Mouse (Mus musculus) granulocyte monocyte progenitor cell, adult 5-6 weeks (primary cell): Measurements from ENCODE around the gene Gm9887. TPM values are rescaled to one million over a fixed set of nuclear protein-coding genes. Genes with fewer than 3 reads are reported as not detected.
A peak's percentile ranks its signal among the peaks of the same experiment; 100 is the strongest.
"Not testable (repeated sequence)": the region's sequence is repeated elsewhere in the genome, so short reads cannot be mapped to it uniquely, and the experiment has no call there.

Source experiments
- ATAC-seq: replicated peaks from 2 replicates; pipeline ENCODE4 v1.8.0; 2016; ENCODE audit warnings: mild to moderate bottlenecking, moderate TSS enrichment, inconsistent platforms; ENCODE audit not compliant: poor library complexity, severe bottlenecking
- total RNA-seq, 2 experiments: library from RNA; stranded (forward) in 1 of 2; stranded (reverse) in 1 of 2; fragments of 200-712, 200-1000 nt in 1 of 2; fragments of >200 nt in 1 of 2; fragmentation: Nextera tagmentation in 1 of 2; gene quantifications; 2 replicates each; pipeline ENCODE4 v1.2.3; 2014 to 2017

Gene Gm9887
- total RNA-seq, 2 experiments from 2014 or later, result not detected

DNA sequence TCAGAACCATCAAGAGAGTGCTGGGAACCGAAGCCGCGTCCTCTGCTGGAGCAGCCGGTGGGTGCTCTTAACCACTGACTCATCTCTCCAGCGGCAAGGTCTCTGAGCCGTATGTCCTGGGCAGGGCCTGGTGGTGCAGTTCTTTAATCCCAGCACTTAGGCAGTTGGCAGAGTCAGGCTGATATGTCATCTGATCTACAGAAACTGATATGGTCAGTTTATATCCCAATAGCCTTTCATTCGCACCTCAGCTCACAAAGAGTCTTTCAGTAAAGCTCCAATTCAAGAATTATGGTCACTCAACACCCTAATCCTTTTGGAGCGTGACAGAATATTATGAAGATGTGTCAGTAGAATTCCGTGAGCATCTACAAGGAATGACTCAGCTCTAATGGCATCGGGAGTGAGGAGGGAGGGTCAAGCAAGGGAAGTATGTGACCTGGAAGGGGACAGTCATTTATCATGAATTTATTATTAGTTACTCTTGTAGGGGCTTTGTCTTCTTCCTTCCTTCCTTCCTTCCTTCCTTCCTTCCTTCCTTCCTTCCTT is 16.1 kb upstream of the Gm9887 start:
- ATAC-seq, result no peak

DNA sequence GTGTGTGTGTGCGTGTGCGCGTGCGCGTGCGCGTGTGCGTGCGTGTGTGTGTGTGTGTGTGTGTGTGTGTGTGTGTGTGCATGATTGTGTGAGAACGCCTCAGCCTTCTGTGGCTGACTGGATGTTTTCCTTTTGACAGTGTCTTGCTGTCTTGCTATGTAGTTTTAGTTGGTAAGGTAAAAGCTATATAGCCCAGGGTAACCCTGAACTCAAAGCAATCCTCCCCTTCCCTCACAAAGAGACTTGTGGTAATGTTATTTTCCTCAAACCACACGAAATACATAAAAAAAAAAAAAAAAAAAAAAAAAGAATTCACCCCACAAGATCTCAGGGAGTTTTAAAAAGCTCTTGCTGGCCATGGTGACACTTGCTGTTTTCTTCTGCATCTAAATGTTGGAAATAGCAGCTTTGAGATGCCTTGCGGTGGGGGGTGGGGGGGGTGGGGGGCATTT is 14.0 kb upstream of the Gm9887 start:
- ATAC-seq, result not testable (repeated sequence)

DNA sequence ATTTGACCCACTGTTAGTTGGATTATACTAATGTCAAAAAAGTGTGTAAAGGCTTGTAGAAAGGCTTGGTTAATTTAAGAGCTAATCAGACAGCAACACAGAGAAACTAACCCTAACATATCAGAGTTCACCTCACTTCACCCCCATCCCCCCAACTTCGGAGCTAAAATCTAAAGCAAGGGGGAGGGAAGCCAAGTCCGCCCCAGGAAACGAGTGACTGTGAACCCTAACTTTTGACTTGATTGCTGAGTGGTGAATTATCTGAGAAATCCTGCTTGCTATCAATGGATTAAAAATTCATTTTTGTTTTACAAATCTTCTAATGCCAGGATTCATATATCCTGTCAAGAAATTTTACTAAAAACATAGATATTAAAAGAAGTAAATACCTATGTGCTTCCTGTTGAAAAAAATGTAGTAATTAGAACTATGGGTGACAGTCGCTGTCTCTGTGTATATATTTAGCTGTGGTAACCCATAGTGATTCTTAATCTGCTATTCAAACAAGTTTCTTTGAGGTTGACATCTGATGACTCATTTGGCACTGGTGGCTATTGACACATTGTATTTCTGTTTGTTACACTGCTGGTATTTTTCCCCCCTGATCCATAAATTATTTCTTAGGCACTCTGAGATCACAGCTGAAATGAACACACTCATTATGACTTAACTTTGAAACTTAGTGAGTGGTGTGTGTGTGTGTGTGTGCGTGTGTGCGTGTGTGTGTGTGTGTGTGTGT is 13.5 kb upstream of the Gm9887 start:
- ATAC-seq, result peak; percentile 48

DNA sequence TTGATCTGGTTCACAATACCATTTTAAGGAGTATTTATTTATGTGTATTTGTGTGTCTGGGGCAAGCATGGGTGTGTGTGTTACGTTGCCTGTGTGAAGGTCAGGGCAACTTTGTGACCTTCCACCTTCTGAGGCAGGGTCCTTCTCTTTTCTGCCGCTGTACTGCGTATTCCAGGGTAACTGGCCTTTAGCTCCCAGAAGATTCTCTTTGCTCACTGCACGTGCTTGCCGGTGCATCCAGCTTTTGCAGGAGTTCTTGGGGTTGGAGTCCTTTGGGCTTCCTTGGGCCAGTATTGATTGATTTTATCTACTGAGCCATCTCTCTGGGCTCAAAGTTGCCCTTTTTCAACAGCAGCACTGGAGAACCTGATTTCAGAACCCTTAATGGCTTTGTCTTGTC is 12.3 kb upstream of the Gm9887 start:
- no peak for ATAC-seq

DNA sequence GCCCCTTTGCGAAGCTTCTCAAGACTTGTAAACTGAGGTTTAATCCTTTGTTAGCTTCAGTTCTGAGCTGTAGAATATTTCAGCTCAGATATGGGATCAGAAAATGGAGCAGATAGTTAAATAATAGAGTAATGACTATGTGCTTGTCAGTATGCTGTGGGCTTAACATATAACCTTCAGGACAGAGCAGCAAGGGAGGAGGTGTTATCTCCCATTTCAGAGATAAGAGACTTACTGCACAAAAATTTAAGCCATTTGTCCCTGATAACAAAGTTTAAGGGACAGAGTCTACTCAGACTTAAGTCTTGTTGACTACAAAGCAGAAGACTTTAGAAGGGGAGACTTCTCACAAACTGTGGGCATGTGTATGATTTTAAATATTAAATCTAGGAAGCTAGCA is 10.6 kb upstream of the Gm9887 start:
- ATAC-seq, result no peak

DNA sequence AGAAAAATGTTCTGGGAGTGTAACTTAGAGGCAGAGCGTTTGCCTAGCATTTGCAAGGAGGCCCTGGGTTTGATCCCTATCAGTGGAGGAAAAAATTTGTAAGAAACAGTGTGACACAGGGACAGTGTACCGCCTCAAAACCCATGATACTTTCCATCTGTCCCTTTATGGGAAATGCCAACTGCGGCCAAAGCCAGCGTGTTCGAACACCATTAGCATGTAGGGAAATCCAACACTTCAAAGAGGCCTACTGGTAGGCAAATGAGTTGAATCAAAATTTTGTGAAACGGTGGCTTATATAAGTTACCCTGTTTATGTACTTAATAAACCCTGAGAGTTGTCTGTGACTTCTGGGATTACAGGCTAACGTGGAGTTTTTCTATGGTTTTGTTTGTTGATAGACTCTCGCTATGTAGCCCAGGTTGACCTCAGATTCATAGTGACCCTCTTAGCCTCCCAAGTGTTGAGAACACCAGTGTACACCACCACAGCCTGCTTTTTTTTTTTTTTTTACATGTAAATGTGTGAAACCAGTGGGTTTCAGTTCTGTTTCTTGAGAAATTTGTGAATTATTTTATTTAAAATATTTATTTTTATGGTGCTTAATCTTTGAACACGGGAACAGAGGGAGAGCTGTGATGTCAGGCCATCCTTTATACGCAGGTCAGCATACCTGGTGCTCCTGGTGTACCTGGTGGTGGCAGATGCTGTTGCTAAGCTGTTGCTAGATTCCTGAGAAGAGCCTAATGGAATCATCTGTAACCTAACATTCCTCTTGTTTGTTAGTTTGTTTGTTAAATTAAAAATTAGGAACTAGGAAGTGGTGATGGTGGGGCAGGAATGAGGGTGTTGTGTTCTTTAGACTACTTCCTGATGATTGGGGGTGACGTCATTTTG is 6.5 kb upstream of the Gm9887 start:
- no peak for ATAC-seq

DNA sequence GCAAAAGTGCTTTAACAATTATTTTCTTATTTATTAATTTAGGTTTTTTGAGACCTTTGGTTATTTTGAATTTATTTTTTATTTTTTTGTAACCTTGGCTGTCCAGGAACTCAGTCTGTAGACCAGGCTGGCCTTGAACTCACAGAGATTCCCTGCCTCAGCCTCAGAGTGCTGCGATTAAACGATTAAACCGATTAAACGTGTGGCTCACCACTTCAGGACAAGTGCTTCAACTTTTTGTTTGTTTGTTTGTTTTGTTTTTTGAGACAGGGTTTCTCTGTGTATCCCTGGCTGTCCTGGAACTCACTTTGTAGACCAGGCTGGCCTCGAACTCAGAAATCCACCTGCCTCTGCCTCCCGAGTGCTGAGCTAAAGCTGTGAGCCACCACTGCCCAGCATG is 5.4 kb upstream of the Gm9887 start:
- not testable (repeated sequence) for ATAC-seq

DNA sequence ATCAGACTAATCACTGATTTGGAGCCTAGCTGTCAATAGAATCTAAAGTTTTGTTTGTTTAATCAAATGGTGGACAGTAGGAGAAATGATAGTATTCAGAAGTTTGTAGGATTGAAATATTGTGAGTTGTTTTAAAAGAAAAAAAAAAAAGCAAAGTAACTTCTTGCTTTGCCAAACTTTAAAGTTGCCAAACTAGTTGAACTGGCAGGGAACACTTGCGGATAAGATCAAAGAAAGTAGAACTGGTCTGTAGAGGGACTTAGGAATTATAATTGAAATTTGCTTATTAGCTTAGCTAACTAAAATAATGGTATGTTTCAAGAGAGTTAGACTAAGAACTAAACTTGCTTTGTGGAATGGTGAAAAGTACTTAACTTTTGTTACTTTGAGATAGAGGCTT is 4.9 kb upstream of the Gm9887 start:
- no peak for ATAC-seq

DNA sequence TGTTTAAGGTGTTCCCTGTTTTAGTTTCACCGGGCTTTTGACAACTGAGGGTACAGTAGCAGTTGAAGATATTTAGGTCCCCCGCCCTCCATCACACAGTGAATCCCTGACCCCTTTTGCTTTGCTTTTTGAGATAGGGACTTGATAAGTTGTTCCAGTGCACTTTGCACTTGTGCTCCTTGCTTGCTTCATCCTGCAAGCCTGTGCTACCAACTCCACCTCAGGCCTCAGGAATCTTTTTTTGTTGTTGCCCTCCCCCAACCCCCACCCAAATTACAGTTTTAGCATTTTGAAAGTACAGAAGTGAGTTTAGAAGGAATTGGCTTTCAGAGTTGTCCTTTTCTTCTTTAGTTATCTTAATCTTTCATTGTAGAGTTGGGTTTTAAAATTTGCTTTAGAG is 3.9 kb upstream of the Gm9887 start:
- no peak for ATAC-seq

DNA sequence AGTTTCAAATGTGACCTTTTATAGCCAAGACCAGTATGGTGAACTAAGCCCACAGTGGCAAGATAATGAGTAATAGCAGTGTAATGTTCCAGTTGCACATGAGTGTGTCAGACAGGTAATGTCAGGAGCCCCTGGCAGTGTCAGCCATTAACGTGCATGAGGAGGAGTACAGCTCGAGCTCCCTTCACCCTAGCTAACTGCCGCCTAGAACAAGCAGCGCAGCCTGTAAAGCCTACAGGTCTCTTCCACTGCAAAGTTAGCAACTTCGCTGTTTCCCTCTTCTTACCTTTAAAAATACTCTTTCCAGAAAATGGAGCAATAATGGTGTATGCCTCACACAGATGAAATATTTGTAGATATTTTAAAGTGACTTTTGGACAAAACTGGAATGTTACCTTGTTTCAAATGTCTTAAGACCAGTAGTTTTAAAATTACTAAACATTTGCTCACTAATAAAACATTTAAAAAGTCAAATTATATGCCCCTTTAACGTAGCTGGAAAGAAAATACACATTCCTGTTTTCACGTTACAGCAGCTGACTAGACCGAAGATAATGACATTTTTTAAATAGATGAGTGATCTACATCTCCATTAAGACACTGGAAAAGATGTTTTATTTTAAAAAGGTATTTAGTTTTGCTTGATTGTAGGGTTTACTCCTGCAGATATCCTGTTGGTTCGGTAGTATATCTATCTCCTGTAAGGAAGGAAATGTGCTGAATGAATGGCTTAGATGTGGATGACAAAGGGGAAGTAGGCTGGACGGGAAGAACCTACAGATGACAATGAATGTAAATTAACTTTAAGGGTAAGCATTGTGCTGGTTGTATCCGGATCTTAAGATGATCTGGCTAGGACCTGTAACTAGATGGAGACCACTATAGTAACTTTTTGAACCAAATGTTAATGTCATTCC is 1.9 kb upstream of the Gm9887 start:
- no peak for ATAC-seq

DNA sequence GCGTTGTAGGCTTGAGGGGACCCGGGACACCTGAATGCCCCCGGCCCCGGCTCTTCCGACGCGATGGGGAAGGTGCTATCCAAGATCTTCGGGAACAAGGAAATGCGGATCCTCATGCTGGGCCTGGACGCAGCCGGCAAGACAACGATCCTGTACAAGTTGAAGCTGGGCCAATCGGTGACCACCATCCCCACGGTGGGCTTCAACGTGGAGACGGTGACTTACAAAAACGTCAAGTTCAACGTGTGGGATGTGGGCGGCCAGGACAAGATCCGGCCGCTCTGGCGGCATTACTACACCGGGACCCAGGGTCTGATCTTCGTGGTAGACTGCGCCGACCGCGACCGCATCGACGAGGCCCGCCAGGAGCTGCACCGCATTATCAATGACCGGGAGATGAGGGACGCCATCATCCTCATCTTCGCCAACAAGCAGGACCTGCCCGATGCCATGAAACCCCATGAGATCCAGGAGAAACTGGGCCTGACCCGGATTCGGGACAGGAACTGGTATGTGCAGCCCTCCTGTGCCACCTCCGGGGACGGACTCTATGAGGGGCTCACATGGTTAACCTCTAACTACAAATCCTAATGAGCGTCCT is 573 bp upstream of the Gm9887 start:
- peak; percentile 23 for ATAC-seq

DNA sequence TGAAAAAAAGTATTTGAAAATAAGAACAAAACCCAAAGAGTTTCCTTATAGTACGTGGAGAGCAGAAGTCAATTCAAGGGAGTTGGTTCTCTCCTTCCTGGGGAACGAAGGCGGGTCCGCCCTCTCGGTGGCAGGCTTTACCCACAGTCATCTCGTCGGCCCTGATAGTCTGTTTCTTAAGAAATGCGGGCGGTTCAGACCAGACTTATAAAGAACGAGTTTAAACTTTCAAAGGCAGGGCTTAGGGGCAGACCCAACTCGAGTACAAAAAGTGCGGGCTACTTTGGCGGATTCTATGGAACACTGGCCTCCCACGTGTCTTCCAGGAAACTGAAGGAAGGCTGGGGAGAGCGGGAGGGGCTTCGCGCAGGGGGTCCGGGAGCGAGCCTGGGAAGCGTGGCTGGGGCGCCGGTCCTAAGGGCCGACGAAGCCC is 821 bp downstream of the Gm9887 start:
- ATAC-seq, result peak; percentile 45

DNA sequence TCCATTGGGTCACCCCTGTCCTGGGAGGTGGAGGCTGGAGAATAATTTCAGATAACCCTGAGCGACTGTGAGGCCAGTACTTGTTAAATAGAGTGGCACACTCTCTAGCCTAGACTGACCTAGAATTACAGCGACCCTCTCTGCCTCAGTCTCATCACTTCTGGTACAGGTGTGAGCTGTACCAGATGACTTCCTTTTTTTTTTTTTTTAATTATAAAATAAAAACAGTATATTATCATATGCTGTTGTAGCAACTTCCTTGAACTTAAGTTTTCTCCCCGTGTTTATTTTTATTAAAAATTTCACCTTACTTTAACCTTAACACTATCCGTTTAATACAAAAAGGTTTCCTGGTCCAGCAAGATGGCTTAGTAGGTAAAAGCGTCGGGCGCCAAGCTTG is 1.3 kb downstream of the Gm9887 start:
- no peak for ATAC-seq

DNA sequence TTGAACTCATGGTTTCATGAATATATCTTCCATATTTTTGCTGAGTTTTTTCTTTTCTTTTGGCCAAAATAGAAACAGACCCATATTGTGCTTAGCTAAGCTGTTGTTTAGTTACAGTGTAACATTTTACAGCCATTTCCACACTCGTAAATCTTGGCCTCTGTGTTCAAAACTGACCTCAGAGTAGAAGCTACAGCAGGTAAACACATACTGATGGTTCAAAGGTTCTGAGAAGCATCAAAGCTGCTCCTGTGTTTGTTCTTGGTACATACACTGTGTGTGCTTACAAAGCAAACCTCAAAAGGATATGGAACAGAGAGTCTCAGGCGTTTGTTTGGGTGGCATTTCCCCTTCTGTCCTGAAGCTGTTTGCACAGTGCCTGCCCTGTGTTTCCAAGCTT is 4.7 kb downstream of the Gm9887 start:
- ATAC-seq, result no peak

DNA sequence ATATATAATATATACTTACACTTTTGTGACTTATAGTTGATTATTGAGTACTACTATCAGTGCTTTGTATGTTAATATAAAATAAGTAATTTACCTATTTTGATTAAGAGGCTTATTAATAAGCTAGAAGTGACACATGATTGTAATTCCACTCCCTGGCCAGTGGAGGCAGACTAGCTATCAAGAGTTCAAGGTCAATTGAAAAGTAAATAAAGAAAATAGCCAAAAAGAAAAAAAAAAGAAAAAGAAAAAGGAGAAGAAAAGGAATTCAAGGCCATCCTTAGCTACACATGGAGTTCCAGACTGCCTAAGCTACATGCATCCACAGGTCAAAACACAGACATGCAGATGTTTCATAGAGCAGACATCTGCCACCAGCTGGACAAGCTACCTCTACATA is 5.8 kb downstream of the Gm9887 start:
- ATAC-seq, result no peak

DNA sequence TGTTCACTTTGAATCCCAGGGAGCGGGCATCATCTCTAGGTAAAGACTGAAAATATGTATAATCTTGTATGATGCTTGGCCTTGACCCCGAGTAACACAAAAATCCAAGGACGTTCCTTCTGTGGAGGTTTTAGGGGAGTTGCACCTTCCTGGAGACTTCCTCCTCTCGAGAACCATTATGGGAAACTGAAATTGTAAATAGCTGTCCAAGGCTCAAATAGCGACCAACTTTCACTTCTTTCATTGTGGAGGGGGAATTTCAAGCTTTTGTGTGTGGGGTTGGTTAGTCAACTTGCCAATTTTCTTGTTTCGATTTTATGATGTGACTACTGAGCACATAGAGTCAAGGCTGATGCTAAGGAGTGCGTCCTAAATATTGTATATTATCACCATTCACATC is 6.5 kb downstream of the Gm9887 start:
- 0 out of 2 replicates have a peak, but pooled peaks have one; percentile 2 for ATAC-seq

DNA sequence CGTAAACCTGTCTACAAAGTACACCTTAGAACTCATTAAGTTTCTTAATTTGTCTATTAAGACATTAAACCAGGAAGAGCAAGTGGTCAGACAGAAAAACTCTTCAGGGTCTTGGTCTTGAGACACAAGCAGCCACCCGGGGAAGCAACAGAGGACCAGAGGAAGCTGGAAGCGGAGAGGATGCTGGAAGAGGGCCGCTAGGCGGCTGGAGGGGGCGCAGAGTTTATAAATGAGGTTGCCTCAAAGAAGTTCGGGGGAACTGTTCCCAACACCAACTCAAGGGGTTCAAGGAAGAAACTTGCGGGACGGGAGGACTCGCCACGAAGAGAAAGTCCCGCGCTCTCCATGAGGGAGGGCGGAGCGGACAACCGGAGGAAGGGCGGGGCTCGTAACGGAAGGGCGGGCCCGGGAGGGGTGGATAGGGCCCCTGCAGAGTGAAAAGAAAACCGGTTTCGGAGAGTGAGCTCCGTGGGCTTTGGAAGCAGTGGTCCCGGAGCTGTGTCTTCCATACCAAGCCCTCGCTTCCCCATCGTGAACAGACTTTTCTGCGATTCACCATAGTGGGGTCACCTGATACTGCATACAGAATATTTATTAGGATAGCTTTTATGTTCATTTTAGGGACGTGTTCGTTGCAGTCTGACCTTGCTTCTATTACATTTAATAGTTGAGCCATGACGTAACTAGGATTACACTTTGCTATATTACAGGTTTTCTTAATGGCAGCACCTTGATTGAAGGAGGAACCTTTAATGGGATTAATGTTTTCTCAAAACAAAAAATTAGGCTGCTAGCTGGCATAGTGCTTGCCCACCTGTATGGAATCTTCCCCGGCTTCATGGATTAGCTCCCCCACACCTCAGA is 8.1 kb downstream of the Gm9887 start:
- peak; percentile 61 for ATAC-seq

DNA sequence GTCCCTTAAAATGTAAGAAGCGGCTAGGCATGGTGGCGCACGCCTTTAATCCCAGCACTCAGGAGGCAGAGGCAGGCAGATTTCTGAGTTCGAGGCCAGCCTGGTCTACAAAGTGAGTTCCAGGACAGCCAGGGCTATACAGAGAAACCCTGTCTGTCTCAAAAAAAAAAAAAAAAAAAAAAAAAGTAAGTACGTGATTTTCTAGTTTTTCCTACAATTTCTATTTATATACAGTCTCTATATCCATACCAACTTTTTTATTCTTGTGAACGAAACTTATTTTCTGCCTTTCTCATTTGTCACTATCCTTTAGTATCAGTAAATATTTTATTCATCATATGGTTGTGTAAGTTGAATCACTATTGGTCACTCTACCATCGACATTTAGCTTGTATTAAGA is 9.1 kb downstream of the Gm9887 start:
- ATAC-seq, result not testable (repeated sequence)

DNA sequence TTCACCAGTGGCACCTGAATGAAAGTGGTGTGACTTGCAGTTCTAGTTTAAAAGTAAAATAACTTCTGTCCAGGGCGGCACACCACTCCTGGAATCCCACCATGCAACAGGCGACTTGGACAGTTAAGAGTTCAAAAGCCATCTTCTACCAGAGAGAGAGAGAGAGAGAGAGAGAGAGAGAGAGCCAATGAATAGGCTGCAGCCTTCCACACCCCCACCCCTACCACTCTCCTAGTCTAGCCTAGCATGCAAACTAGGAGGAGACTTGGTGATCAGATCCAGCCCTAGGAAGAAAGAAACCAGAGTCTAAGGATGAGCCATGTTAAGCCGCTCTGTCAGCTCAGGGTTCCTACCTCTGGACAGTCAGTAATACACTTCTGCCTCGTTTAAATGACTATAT is 9.9 kb downstream of the Gm9887 start:
- no peak for ATAC-seq
